In genomic region chr10:79669576-79670057, GRCm38 (mm10) we compare ENCODE assay signal across 8 mouse cellular contexts. TPM values are rescaled to one million over a fixed set of nuclear protein-coding genes. Genes with fewer than 3 reads are reported as not detected.
DNase-seq lines count a peak whose midpoint lies in the region; ATAC-seq and TF ChIP-seq lines count a peak whose summit lies in the region.

No protein-coding gene starts in this region.

- no peaks in the 10 kb centered on the region for H3K36me3 ChIP-seq in kidney, adult 2 months (ENCODE audit: control insufficient read depth, insufficient read depth, low read length)
- no peaks in the 10 kb centered on the region for H3K36me3 ChIP-seq in midbrain, postnatal 0 days (ENCODE audit: insufficient read depth, low read length)
- no peaks in the 10 kb centered on the region for H3K36me3 ChIP-seq in splenic B cell, adult 2 months (ENCODE audit: control insufficient read depth, insufficient read depth, low read length, poor library complexity, severe bottlenecking)

- WGBS in kidney, adult 2 months: under 1% methylated on average over 47 of the region's 47 CpGs
- WGBS in midbrain, postnatal 0 days: under 1% methylated on average over 47 of the region's 47 CpGs

- H3K27ac ChIP-seq in kidney, adult 2 months (ENCODE audit: insufficient read depth, low read depth, low read length): peak overlapping the region; percentile 97
- H3K27ac ChIP-seq in midbrain, postnatal 0 days (ENCODE audit: low read depth, low read length): peak overlapping the region; percentile 99

- H3K4me2 ChIP-seq in midbrain, postnatal 0 days (ENCODE audit: low read depth, low read length, poor library complexity, severe bottlenecking): peak overlapping the region; percentile 92

- H3K27me3 ChIP-seq in kidney, adult 2 months (replicated peaks; ENCODE audit: control insufficient read depth, insufficient read depth, low read length): no peaks in the 10 kb centered on the region
- no peaks in the 10 kb centered on the region for H3K27me3 ChIP-seq in midbrain, postnatal 0 days (ENCODE audit: insufficient read depth, low read length)
- H3K27me3 ChIP-seq in splenic B cell, adult 2 months (ENCODE audit: control insufficient read depth, insufficient read depth, low read length, poor library complexity, severe bottlenecking): no peaks in the 10 kb centered on the region

- H3K4me3 ChIP-seq in kidney, adult 2 months (ENCODE audit: insufficient read depth, low read depth, low read length): peak overlapping the region; percentile 89
- peak overlapping the region; percentile 95 for H3K4me3 ChIP-seq in midbrain, postnatal 0 days (ENCODE audit: low read depth, low read length)

- TF ChIP-seq POLR2A in kidney, adult 2 months (IDR thresholded peaks at IDR 0.05; ENCODE audit: low read depth, low read length): no peak

- DNase-seq in 3134 (ENCODE audit: extremely low read depth, insufficient read length, low spot score) (peak; percentile 81), liver (peak; percentile 77)
- DNase-seq in adrenal gland, postnatal 10 days: peak; percentile 82
- DNase-seq in embryo, embryonic 9.5 days (ENCODE audit: extremely low spot score): peak; percentile 87
- DNase-seq in heart, adult 18-20 months: peak; percentile 75 to 87
- peak; percentile 74 for DNase-seq in kidney, adult 2 months
- DNase-seq in midbrain, postnatal 0 days (ENCODE audit: low spot score): peak; percentile 90
- peak; percentile 56 for DNase-seq in splenic B cell, adult 2 months (ENCODE audit: low read depth, low spot score)

- TF ChIP-seq CTCF in kidney, adult 2 months (conservative IDR thresholded peaks at IDR 0.05; ENCODE audit: insufficient read depth, insufficient read length, low read depth, low read length): no peak
- peak; percentile 10; the same call in 1 of the 2 replicates for TF ChIP-seq CTCF in midbrain, postnatal 0 days (IDR thresholded peaks at IDR 0.05)

- peak; percentile 72 for ATAC-seq in midbrain, postnatal 0 days (ENCODE audit: low FRiP score)

- H3K9ac ChIP-seq in midbrain, postnatal 0 days (replicated peaks; ENCODE audit: low read length, poor library complexity, severe bottlenecking): peak overlapping the region; percentile 95

- H3K4me1 ChIP-seq in kidney, adult 2 months (ENCODE audit: control insufficient read depth, insufficient read depth, low read length): peaks cover 8% of the 10 kb centered on the region
- peaks cover 14% of the 10 kb centered on the region for H3K4me1 ChIP-seq in midbrain, postnatal 0 days (ENCODE audit: insufficient read depth, low read length)

- H3K9me3 ChIP-seq in midbrain, postnatal 0 days (ENCODE audit: low read length): no peaks in the 10 kb centered on the region

RNA-seq across cellular contexts. Expression of gene Tpgs1, which starts 0.4 kb away (rescaled TPM):
- 10 to 100 TPM; 26.2 to 27.0 TPM for total RNA-seq in adrenal gland, postnatal 10 days (2021)
- total RNA-seq in heart, adult 18-20 months (2021): 10 to 100 TPM; 15.5 to 18.0 TPM
- 60.3 and 75.2 TPM in 2 replicates for polyA plus RNA-seq in kidney, adult 2 months (2012; rRNA removed)
- 80.9 and 85.9 TPM in 2 replicates for total RNA-seq in midbrain, postnatal 0 days (2014; rRNA removed)
- polyA plus RNA-seq in midbrain, postnatal 0 days (2015; fragmentation: Nextera tagmentation; extraction: Ambion mirVana): 139 and 146 TPM in 2 replicates

RNA-seq across cellular contexts. Expression of gene Madcam1, which starts 5.3 kb away (rescaled TPM):
- 1 to 10 TPM; 3.1 to 4.0 TPM for total RNA-seq in adrenal gland, postnatal 10 days (2021)
- under 1 TPM in 1 of 2 experiments, not detected in 1; 0.21 TPM for total RNA-seq in heart, adult 18-20 months (2021)
- polyA plus RNA-seq in kidney, adult 2 months (2012; rRNA removed): 0.44 TPM in 1 of 2 replicates, not detected in the other
- 1.7 and 1.9 TPM in 2 replicates for total RNA-seq in midbrain, postnatal 0 days (2014; rRNA removed)
- 1.3 and 1.6 TPM in 2 replicates for polyA plus RNA-seq in midbrain, postnatal 0 days (2015; fragmentation: Nextera tagmentation; extraction: Ambion mirVana)

RNA-seq across cellular contexts. Expression of gene Cdc34, which starts 12.4 kb away (rescaled TPM):
- 10 to 100 TPM; 90.2 to 96.7 TPM for total RNA-seq in adrenal gland, postnatal 10 days (2021)
- total RNA-seq in heart, adult 18-20 months (2021): 100 to 1,000 TPM; 213 to 227 TPM
- 159 and 183 TPM in 2 replicates for polyA plus RNA-seq in kidney, adult 2 months (2012; rRNA removed)
- 65.8 and 99.4 TPM in 2 replicates for total RNA-seq in midbrain, postnatal 0 days (2014; rRNA removed)
- polyA plus RNA-seq in midbrain, postnatal 0 days (2015; fragmentation: Nextera tagmentation; extraction: Ambion mirVana): 72.5 and 75.2 TPM in 2 replicates

RNA-seq across cellular contexts. Expression of gene Gzmm, which starts 19.2 kb away (rescaled TPM):
- 1 to 10 TPM; 1.0 to 1.5 TPM for total RNA-seq in adrenal gland, postnatal 10 days (2021)
- 1 to 10 TPM; 7.2 to 7.9 TPM for total RNA-seq in heart, adult 18-20 months (2021)
- polyA plus RNA-seq in kidney, adult 2 months (2012; rRNA removed): 0.34 and 0.94 TPM in 2 replicates
- total RNA-seq in midbrain, postnatal 0 days (2014; rRNA removed): 0.66 and 0.85 TPM in 2 replicates
- polyA plus RNA-seq in midbrain, postnatal 0 days (2015; fragmentation: Nextera tagmentation; extraction: Ambion mirVana): 1.2 and 1.4 TPM in 2 replicates

RNA-seq across cellular contexts. Expression of gene Odf3l2, which starts 24.1 kb away (rescaled TPM):
- not detected for total RNA-seq in adrenal gland, postnatal 10 days (2021)
- not detected for total RNA-seq in heart, adult 18-20 months (2021)
- polyA plus RNA-seq in kidney, adult 2 months (2012; rRNA removed): 0.17 TPM in 1 of 2 replicates, not detected in the other
- total RNA-seq in midbrain, postnatal 0 days (2014; rRNA removed): 2.3 TPM in 1 of 2 replicates, not detected in the other
- 1.6 and 2.1 TPM in 2 replicates for polyA plus RNA-seq in midbrain, postnatal 0 days (2015; fragmentation: Nextera tagmentation; extraction: Ambion mirVana)

Comparison
In these comparisons a context has a peak if more than half of its experiments do, and no peak if none do; other contexts are left out.
1. Peak in every context shown above with its lines: DNase-seq, ATAC-seq, H3K4me3 ChIP-seq and H3K27ac ChIP-seq.